Mouse (Mus musculus): ENCODE measurements around the gene Eva1b. TPM values are rescaled to one million over a fixed set of nuclear protein-coding genes. Genes with fewer than 3 reads are reported as not detected.
"Not testable (repeated sequence)": the region's sequence is repeated elsewhere in the genome, so short reads cannot be mapped to it uniquely, and the experiment has no call there.

Eva1b gene
- polyA plus RNA-seq, 2 experiments from 2014 or later = 10.5 to 12.7 TPM

DNA sequence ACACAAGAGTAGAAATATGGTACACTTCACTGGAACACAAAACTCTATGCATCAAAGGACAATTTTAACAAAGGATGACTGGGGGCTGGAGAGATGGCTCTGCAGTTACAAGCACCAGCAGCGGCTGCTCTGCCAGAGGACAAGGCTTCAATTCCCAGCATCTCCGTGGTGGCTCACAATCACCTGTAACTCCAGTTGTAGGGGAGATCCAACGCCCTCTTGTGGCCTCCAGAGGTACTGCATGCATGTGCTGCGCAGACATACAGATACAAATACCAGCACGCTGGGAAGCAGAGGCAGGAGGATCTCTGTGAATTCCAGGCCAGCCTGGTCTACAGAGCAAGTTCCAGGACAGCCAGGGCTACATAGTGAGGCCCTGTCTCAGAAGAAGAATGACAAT lies 9.1 kb downstream of the Eva1b start:
- no peak for ATAC-seq

DNA sequence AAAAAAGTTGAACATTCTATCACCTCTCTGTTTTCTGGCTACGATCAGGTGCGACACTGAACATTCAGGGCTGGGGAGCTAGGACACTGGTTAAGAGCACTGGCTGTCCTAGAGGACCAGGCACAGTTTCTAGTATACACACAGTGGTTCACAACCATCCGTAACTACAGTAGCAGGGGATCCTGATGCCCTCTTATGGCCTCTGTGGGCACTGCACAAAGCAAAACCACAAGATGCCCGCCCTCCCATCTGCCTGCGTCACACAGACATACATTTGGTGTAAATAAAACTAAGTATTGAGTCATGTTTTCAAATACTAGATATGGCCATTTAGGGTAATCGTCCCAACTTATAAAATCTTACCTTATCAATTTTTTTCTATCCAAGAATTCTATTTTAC lies 10.0 kb downstream of the Eva1b start:
- peak; percentile 35 for ATAC-seq

DNA sequence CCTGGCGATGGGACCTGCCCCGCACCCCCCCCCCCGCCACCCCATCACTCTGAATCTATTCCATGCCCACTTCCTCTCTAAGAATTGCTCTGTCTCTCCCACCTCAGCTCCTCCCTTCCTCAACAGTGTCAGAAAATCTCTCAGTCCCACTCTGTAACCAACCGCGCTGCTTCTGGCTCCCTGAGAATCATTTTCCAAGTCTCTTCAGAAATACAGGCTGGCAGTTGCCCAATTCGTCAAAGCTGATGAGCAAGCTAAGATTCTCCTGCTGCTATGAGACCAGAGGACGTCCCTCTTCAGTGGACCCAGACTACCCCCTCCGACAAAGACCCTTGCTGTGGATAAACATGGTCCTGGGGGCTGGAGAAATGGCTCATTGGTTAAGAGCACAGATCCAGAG lies 11.9 kb downstream of the Eva1b start:
- no peak for ATAC-seq

DNA sequence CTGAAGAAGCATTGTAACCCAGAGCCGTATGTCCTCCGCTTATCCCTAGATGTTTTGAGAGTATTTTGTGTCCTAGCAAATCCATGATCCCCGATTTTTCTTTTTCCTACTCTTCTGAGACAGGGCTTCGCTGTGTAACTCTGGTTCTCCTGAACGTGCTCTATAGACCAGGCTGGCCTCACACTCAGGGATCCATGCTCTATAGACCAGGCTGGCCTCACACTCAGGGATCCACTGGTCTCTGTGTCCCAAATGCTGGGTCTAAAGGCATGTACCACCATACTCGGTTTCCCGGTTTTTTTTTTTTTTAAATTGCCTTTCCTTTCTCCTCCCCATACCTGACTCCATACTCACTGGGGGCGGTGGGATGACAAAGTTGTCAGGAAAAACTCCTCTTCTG lies 13.4 kb downstream of the Eva1b start:
- ATAC-seq = no peak

DNA sequence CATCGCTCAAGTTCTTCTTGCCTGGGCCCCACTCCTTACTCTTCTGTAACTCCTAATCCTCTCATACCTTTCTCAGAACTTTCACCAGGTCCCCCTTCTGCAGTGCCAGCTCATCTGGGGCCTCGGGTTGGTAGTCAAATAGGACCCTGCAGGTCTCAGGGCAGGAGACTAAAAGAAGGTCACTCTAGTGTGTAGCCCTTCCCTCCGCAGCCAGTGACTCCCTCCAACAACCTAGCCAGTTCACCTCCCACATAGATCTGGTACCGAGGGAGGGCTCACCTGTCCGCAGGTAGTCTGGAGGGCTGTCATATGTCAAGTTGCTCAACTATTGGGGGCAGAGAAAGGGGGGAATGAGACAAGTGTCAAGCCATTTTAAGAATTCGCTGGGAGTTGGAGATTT lies 13.9 kb downstream of the Eva1b start:
- no peak for ATAC-seq

DNA sequence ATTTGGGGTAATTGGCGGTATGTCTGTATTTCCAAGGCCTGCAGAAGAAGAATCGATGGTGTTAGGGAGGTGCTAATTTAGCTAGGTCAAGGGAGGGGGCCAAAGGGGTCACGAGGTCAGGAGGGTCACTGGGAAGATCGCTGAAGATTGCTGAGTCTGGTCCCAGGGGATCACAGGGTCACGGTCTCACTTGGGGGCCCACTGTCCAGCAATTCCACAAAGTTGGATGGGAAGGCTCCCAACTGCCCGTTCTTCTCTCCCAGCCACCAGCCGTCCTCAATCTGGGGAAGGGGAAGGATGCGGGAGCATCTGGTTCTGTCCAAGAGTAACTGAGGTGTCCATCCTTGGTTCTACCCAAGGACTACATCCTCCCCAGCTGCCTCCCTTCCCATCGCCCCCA lies 14.4 kb downstream of the Eva1b start:
- ATAC-seq = no peak

DNA sequence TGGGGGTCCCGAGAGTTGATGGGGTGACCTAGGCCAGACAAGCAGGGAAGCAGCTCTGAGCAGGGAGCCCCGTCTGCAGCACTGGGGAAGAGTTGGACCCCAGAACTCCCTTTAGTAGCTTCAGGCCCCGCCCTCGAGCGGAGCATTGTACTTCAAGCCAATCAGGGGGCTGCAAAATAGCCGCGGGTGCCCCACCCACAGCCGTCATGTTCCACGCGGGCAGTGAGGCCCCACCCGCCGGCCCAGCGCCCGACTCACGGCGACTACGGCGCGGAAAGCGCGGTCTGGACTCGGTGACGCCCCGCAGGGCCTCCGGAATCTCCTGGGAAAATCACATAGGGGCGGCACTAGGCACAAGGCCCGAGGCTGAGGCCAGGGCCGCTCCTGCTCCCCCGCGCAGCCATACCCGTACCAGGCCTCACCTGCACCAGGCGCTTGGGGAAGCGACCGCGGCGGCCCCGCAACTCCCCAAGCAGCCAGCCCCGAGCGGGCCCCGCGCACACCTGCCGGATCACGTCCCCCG lies 15.1 kb downstream of the Eva1b start:
- ATAC-seq = peak; percentile 92

DNA sequence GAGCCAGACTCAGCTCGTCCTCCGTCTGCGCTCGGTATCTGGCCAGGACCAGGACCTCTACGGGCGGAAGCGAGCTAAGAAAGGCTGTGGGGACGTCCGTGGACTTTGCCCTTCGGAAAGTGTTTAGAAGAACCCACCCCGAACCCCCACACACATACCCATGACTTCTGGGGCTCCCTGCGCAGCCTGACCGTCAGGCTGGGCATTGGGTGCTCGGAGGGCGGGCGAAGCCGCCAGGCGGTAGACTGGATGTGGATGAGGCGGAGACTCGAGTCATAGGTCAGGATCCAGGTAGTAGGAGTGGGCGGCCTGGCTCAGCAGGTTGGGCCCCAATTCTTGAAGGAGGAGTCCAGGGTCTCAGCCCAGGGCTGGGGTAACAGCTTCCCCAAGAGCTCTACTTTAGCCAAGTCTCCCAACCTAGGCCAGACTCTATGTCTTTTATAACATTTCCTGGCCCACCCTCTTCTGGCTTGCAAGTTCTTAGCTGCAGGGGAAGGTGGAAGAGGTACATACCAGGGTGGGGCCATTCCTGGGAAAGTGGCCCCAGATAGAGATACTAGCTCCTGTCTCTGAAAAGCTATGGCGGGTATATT lies 15.6 kb downstream of the Eva1b start, which contains the start of gene Sh3d21:
Gene Sh3d21, minus strand, starts transcription at position 425 of the 593 bp plus-strand sequence.
- ATAC-seq = peak; percentile 35

DNA sequence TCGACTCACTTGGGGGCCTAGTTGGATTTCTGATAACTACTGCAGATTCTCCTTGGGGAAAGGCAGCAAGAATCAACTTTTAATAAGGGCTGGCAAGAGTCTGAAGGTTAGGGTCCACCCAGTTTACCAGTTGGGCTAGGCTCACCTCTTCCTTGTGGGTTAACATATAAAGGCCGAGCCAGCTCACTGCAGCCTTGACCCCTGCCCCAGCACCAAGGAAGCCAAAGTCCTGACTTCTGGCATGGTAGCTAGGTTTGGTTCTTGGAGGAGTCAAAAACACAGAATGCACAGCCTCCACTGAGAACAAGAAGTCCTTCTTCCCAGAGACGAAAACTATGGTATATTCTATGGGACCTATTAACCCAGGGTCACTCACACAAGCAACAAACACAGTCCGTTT lies 16.1 kb downstream of the Eva1b start:
- no peak for ATAC-seq

DNA sequence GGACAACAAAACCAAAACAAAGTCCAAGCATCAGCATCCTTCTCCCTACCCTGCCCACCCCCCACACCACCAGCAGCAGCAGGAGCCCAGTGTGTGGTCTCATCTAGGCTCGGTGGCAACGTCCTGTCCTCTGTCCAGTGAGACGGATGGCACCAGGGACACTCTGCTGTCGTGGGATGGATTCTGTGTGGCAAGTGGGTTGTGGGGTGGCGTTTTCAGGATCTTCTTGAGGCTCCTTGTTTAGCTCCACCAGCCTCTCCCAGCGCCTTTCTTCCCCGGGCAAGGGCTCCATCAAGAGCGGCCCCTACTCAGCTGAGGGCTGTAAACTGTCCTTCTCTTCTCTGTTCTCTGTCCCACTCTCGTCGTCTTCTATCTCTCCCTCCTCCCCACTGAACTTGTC lies 17.5 kb downstream of the Eva1b start:
- not testable (repeated sequence) for ATAC-seq

DNA sequence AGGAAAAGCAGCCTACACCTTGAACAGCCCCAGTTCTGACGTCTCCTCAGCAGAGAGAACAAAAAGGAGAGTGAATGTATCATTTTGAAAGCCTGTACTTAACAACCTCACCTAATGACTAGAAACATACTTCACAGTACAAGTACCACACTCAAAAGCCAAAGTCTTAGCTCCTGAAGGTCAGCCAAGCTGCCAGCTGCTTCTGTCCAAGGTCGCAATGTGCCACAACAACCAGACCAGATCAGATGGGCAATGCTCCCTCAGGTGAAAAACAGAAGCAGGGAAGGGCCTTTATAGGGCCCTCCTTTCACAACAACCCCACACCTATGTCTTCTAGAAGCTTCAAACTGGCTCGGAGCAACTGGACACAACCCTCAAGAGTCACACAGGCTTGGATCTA lies 18.5 kb downstream of the Eva1b start:
- ATAC-seq = no peak

DNA sequence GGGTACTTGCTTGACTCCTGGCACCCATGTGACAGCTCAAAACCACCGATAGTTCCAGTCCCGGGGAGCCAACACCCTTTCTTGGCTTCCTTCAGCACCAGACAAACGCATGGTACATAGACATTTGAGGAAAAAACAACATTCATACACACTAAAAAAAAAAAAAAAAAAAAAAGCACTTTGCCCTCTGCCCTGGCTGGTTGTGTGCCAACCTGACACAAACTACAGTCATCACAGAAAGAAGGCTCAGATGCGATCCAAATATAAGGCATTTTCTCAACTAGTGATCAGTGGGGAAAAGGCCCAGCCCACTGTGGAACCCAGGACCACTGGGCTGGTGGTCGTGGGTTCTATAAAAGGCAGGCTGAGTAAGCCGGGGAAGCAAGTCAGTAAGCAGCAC lies 21.3 kb downstream of the Eva1b start:
- no peak for ATAC-seq

DNA sequence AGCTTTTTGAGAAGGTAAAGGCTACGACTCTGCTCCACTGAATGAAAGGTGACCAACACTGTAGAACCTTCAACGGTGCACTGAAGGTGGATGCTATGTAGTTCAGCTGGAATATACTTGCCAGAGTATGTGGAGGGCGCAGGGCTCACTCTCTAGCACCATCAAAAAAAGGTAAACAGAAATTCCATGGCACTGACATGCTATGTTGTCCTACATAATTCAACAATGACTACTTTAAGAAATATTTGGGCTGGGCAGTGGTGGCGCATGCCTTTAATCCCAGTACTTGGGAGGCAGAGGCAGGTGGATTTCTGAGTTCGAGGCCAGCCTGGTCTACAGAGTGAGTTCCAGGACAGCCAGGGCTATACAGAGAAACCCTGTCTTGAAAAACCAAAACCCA lies 23.2 kb downstream of the Eva1b start:
- not testable (repeated sequence) for ATAC-seq

DNA sequence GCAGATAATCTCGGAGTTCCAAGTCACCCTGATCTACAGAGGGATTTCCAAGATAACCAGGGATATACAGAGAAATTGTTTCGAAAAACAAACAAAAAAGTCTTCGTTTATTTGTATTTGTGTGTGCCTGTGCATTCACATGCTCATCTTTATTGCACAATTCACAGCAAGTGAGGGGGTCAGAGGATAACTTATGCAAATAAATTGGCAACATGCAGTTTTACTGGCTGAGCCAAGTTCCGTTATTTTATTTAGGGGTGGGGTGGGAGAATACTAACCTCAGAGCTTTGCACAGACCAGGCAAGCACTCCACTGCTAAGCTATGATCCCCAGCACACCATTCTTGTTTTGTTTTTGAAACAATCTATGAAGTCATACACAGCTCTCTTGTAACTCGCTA lies 26.3 kb downstream of the Eva1b start:
- no peak for ATAC-seq

DNA sequence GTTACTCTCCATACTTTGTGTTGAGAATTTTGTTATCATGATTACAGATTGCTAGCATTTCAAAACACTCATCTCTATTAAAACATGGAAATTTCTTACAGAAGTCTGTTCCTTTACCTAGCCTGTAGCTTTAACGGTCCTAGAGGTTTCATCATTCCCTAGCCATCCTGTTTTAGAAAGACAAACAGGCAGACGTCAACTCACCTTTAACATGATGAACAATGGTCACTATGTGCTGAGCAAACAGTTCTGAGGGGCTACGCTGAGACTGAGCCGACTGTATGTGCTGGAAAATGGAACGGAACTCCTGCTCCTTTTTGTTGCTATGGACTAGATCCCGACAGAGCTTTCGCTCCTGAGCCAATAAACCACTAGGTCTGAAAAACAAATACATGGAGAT lies 28.4 kb downstream of the Eva1b start:
- not testable (repeated sequence) for ATAC-seq

DNA sequence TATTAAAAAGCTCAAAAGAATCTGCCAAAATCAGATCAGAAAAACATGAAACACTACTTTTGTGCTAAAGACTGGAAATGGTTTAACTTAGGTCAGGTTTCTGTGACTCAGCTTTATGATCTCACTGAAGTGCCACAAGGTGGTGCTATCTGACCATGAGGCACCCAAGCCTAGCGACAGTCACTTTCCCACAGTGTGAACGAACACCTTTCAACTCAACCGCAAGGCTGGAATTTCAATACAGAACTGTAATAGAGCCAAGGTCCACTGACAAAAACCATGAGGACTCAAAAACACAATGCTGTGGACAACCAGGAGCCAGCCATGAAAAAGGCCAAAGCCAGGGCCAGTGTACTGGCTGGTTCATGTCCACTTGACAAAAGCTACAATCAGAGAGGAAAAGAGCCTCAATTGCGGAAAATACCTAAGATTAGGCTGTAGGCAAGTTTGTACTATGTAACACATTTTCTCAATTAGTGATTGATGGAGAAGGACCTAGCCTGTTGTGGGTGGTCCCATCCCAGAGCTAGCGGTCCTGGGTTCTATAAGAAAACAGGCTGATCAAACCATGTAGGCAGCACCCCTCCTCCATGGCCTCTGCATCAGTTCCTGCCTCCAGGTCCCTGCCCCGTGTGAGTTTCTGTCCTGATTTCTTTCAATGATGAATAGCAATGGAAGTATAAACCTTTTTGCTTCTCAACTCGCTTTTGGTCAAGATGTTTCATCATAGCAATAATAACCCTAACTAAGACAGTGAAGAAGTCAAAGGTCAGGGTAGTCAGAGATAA lies 33.8 kb downstream of the Eva1b start:
- ATAC-seq = peak; percentile 96

DNA sequence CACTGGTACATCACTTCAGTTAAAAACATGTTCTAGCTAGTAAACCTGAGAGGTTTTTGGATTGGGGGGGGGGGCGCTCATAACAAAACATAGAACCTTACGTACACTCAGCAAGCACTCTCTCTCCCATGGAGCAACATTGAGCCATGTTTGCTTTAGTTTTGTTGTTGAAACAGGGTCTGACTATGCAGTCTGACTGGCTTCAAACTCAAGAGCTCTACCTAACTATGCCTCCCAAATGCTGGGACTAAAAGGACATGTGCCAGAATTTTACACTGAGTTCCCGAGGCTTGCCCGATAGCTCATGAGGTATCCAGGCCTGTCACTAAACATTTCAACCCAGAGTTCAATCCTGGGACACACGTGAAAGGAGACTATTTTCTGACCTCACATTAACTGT lies 35.5 kb downstream of the Eva1b start:
- ATAC-seq = no peak

DNA sequence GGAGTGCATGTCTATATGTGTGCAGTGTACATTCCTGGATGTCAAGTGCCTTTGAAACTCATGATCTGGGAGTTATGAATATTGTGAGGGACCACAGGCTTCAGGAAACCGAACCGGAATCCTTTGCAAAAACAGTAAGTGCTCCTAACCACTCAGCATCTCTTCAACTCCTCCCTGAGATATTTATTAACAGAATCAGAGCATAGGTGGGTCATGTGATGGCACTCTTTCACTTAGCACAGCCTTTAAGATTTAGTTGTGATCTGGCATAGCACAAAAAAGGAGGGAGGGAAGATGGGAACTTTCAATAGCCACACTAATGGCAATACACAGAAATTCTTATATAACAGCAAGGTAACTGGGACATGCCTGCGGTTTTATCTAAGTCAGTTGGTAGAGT lies 39.6 kb downstream of the Eva1b start:
- ATAC-seq = no peak

DNA sequence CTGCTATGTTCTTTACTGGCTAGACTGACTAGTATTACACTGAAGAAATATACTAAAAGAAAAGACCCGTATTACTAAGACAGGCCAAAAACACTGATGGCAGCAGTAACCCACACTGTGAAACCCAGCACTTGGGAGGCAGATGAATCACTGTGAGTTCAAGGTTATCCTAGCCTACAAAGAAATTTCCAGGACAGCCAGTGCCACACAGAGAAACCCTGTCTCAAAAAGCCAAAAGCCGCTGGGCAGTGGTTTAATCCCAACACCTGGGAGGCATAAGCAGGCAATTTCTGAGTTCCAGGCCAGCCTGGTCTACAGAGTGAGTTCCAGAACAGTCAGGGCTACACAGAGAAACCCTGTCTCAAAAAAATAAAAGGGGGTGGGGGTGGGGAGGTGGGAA lies 43.1 kb downstream of the Eva1b start:
- ATAC-seq = no peak

DNA sequence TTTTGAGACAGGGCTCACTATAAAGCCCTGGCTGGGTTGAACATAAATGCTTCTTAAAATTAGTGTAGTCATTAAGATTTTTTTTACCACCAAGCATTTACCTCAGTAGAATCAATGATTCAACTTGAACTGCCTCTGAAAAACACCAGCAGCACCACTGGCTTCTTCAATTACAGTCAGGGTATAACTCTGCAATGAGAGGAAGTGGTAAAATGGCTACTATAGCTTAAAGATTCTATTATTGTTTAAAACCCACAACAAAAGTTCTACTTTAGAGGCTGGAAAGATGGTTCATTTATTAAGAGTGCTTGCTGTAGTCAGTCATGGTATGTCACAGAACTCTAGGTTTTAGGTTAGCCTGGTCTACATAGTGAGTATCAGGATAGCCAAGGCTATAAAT lies 46.7 kb downstream of the Eva1b start:
- peak; percentile 80 for ATAC-seq

DNA sequence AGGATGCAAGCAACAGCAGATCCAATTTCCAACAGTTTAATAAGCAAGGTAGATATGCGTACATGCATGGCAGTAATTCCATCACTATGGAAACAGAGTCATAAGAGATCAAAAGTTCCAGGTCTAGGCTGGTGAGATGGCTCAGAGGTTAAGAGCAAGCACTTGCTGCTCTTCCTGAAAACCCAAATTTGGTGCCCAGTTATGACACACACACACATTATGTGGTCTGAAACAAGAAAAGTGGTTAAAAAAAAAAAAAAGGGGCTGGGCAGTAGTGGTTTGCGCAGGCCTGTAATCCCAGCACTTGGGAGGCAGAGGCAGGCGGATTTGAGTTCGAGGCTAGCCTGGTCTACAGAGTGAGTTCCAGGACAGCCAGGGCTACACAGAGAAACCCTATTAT lies 47.4 kb downstream of the Eva1b start:
- no peak for ATAC-seq

DNA sequence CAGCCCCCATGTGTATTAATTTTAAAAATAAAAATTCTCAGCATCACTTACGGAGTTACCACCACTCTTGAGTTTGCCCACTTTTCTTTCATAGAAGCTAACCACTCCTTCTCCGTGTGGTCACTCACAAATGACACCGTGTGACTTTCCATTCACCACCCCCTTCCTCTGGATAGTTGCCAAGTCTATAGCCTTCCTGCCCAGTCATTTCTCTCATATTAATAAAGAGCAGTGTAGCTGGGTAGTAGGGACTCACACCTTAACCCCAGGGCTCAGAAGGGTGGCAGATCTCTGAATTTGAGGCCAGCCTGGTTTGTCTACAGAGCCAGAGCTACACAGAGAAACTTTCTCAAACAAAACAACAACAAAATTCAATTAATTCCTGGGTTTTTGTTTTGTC lies 49.9 kb downstream of the Eva1b start:
- no peak for ATAC-seq
